30 mouse cellular contexts compared by ENCODE assay signal in the genomic region with DNA sequence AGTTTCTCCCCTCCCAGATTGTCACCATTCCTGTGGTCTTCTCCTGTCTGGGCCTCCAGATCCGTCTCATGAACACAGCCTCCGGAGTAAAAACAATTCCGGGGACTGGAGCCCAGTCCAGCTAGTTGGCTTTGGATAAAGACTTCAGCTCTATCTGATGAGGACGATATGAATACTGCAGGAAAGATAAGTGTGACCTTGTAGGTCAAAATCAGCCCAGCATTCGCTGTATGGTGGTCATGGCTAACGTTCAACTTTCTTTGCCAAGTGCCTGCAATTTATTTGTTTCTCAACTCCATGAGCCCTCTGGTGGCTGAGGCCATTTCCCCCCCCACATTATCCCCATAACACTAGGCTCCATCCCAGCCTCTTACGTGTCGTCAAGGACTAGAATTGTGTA. TPM values are rescaled to one million over a fixed set of nuclear protein-coding genes. Genes with fewer than 3 reads are reported as not detected.
DNase-seq lines count a peak whose midpoint lies in the region; ATAC-seq and TF ChIP-seq lines count a peak whose summit lies in the region.
"Had no signal": no experiment of that assay in that cellular context is flagged by ENCODE, and none has a peak within 500 bp of the region (broad histone marks: within the 10 kb centered on the region; RNA-seq: fewer than 3 reads in every experiment).

No protein-coding gene starts in this region.

- no peak overlapping the region for H3K9ac ChIP-seq in forebrain, postnatal 0 days
- H3K9ac ChIP-seq in forebrain, embryonic 12.5 days: no peak overlapping the region
- H3K9ac ChIP-seq in liver, postnatal 0 days (replicated peaks): no peak overlapping the region
- H3K9ac ChIP-seq in stomach, postnatal 0 days (ENCODE audit: low read length): no peak overlapping the region
- H3K9ac ChIP-seq: embryonic facial prominence, embryonic 13.5 days; forebrain, embryonic 13.5 days; heart, embryonic 12.5 days; hindbrain, embryonic 13.5 days; limb, embryonic 12.5 days; liver, embryonic 12.5 days; midbrain, embryonic 13.5 days; neural tube, embryonic 12.5 days; stomach, embryonic 15.5 days had no signal

- ATAC-seq in forebrain, postnatal 0 days: no peak
- ATAC-seq in forebrain, embryonic 12.5 days (ENCODE audit: low FRiP score): no peak
- no peak for ATAC-seq in liver, postnatal 0 days
- no peak for ATAC-seq in stomach, postnatal 0 days (ENCODE audit: low FRiP score, low TSS enrichment)
- ATAC-seq: forebrain, embryonic 13.5 days; inflammation-experienced regulatory T-cells, adult 6 months; liver, embryonic 12.5 days; midbrain, embryonic 13.5 days; Patski had no signal

- H3K36me3 ChIP-seq in forebrain, postnatal 0 days (ENCODE audit: insufficient read depth): no peaks in the 10 kb centered on the region
- H3K36me3 ChIP-seq in forebrain, embryonic 12.5 days (replicated peaks): no peaks in the 10 kb centered on the region
- no peaks in the 10 kb centered on the region for H3K36me3 ChIP-seq in liver, postnatal 0 days (replicated peaks; ENCODE audit: insufficient read depth, low read length)
- no peaks in the 10 kb centered on the region for H3K36me3 ChIP-seq in stomach, postnatal 0 days (ENCODE audit: control insufficient read depth, insufficient read depth, low read length)
- H3K36me3 ChIP-seq: embryonic facial prominence, embryonic 13.5 days; heart, embryonic 12.5 days; hindbrain, embryonic 13.5 days; limb, embryonic 12.5 days; liver, embryonic 12.5 days; midbrain, embryonic 13.5 days; neural tube, embryonic 12.5 days; stomach, embryonic 15.5 days had no signal

- H3K27me3 ChIP-seq in forebrain, postnatal 0 days (ENCODE audit: insufficient read depth, low read length): no peaks in the 10 kb centered on the region
- no peaks in the 10 kb centered on the region; the same call in 1 of the 2 replicates for H3K27me3 ChIP-seq in forebrain, embryonic 12.5 days
- no peaks in the 10 kb centered on the region for H3K27me3 ChIP-seq in liver, postnatal 0 days (ENCODE audit: insufficient read depth, low read length)
- no peaks in the 10 kb centered on the region for H3K27me3 ChIP-seq in stomach, postnatal 0 days (ENCODE audit: control insufficient read depth, insufficient read depth, low read length)
- H3K27me3 ChIP-seq: forebrain, embryonic 13.5 days; hindbrain, embryonic 13.5 days; midbrain, embryonic 13.5 days; neural tube, embryonic 12.5 days; stomach, embryonic 15.5 days had no signal

- WGBS in forebrain, postnatal 0 days: 81% methylated on average over 8 of the region's 8 CpGs
- 86% methylated on average over 8 of the region's 8 CpGs for WGBS in forebrain, embryonic 12.5 days
- WGBS in liver, postnatal 0 days (ENCODE audit: insufficient replicate concordance): 70% methylated on average over 8 of the region's 8 CpGs
- 76% methylated on average over 8 of the region's 8 CpGs for WGBS in stomach, postnatal 0 days

- no peaks in the 10 kb centered on the region for H3K4me1 ChIP-seq in forebrain, postnatal 0 days (ENCODE audit: insufficient read depth)
- no peaks in the 10 kb centered on the region for H3K4me1 ChIP-seq in forebrain, embryonic 12.5 days
- H3K4me1 ChIP-seq in liver, postnatal 0 days (ENCODE audit: insufficient read depth): no peaks in the 10 kb centered on the region
- H3K4me1 ChIP-seq in stomach, postnatal 0 days (replicated peaks; ENCODE audit: control insufficient read depth, insufficient read depth): no peaks in the 10 kb centered on the region
- H3K4me1 ChIP-seq: embryonic facial prominence, embryonic 13.5 days; forebrain, embryonic 13.5 days; limb, embryonic 12.5 days; liver, embryonic 12.5 days; midbrain, embryonic 13.5 days; neural tube, embryonic 12.5 days; stomach, embryonic 15.5 days had no signal

- no peaks in the 10 kb centered on the region for H3K9me3 ChIP-seq in forebrain, postnatal 0 days (ENCODE audit: low read length)
- no peaks in the 10 kb centered on the region for H3K9me3 ChIP-seq in forebrain, embryonic 12.5 days
- no peaks in the 10 kb centered on the region for H3K9me3 ChIP-seq in liver, postnatal 0 days (ENCODE audit: low read length)
- no peaks in the 10 kb centered on the region for H3K9me3 ChIP-seq in stomach, postnatal 0 days (ENCODE audit: control insufficient read depth, low read length)
- H3K9me3 ChIP-seq: embryonic facial prominence, embryonic 13.5 days; forebrain, embryonic 13.5 days; heart, embryonic 12.5 days; hindbrain, embryonic 13.5 days; limb, embryonic 12.5 days; liver, embryonic 12.5 days; midbrain, embryonic 13.5 days; neural tube, embryonic 12.5 days; stomach, embryonic 15.5 days had no signal

- 0 out of 2 replicates have a peak, but pooled peaks have one; percentile 12 for TF ChIP-seq CTCF in forebrain, postnatal 0 days (IDR thresholded peaks at IDR 0.05; ENCODE audit: low read depth)
- 0 out of 2 replicates have a peak, but pooled peaks have one; percentile 8 for TF ChIP-seq CTCF in liver, postnatal 0 days (IDR thresholded peaks at IDR 0.05; ENCODE audit: low read depth)
- peak; percentile 12; the same call in 1 of the 2 replicates for TF ChIP-seq CTCF in stomach, postnatal 0 days (IDR thresholded peaks at IDR 0.05; ENCODE audit: low read depth)

- no peak overlapping the region for H3K4me3 ChIP-seq in forebrain, postnatal 0 days (ENCODE audit: low read depth, low read length)
- H3K4me3 ChIP-seq in forebrain, embryonic 12.5 days (replicated peaks): no peak overlapping the region
- H3K4me3 ChIP-seq in liver, postnatal 0 days (ENCODE audit: low read depth, low read length): no peak overlapping the region
- H3K4me3 ChIP-seq in stomach, postnatal 0 days (ENCODE audit: low read depth, low read length): no peak overlapping the region
- H3K4me3 ChIP-seq: embryonic facial prominence, embryonic 13.5 days; erythroblast, embryonic 14.5 days; forebrain, embryonic 13.5 days; gastrocnemius, adult 2 months; heart, embryonic 12.5 days; hindbrain, embryonic 13.5 days; limb, embryonic 12.5 days; liver, embryonic 12.5 days; midbrain, embryonic 13.5 days; neural tube, embryonic 12.5 days; stomach, embryonic 15.5 days had no signal

- no peak for DNase-seq in forebrain, postnatal 0 days
- no peak for DNase-seq in liver, postnatal 0 days
- no peak for DNase-seq in liver
- DNase-seq in ovary, postnatal 36 days (ENCODE audit: low spot score): peak; percentile 30
- no peak for DNase-seq in ovary, postnatal 14 days (ENCODE audit: low spot score)
- no peak for DNase-seq in stomach, postnatal 0 days (ENCODE audit: low spot score)
- no peak for DNase-seq in heart, adult 18-20 months
- DNase-seq: cerebellum, adult 18-20 months; cerebellum, postnatal 25 days; embryo, embryonic 11 days; gastrocnemius, adult 2 months; heart, postnatal 10 days; kidney, adult 9 months; kidney, postnatal 25 days; lung, adult 2 months; thymus, adult 18-20 months; thymus, postnatal 36 days had no signal

- no peak overlapping the region for H3K27ac ChIP-seq in forebrain, postnatal 0 days (ENCODE audit: low read depth, low read length)
- H3K27ac ChIP-seq in forebrain, embryonic 12.5 days: no peak overlapping the region
- H3K27ac ChIP-seq in liver, postnatal 0 days (ENCODE audit: low read depth): no peak overlapping the region
- no peak overlapping the region for H3K27ac ChIP-seq in stomach, postnatal 0 days (replicated peaks)
- H3K27ac ChIP-seq: embryonic facial prominence, embryonic 13.5 days; forebrain, embryonic 13.5 days; gastrocnemius, adult 2 months; hindbrain, embryonic 13.5 days; limb, embryonic 12.5 days; liver, embryonic 12.5 days; midbrain, embryonic 13.5 days; neural tube, embryonic 12.5 days; stomach, embryonic 15.5 days had no signal

- TF ChIP-seq EP300 in liver, postnatal 0 days (IDR thresholded peaks at IDR 0.05; ENCODE audit: low read depth): no peak
- TF ChIP-seq EP300 in stomach, postnatal 0 days (optimal IDR thresholded peaks at IDR 0.05): no peak

- no peak overlapping the region for H3K4me2 ChIP-seq in forebrain, postnatal 0 days (ENCODE audit: low read depth)
- H3K4me2 ChIP-seq in forebrain, embryonic 12.5 days: no peak overlapping the region
- H3K4me2 ChIP-seq in liver, postnatal 0 days (ENCODE audit: low read depth, low read length): no peak overlapping the region
- H3K4me2 ChIP-seq in stomach, postnatal 0 days (replicated peaks; ENCODE audit: low read depth): no peak overlapping the region
- H3K4me2 ChIP-seq: embryonic facial prominence, embryonic 13.5 days; forebrain, embryonic 13.5 days; heart, embryonic 12.5 days; hindbrain, embryonic 13.5 days; limb, embryonic 12.5 days; liver, embryonic 12.5 days; midbrain, embryonic 13.5 days; neural tube, embryonic 12.5 days; stomach, embryonic 15.5 days had no signal

RNA-seq across cellular contexts. Expression of a gene that starts 26.0 kb away (rescaled TPM):
- total RNA-seq in forebrain, postnatal 0 days (2014; rRNA removed): 53.8 and 59.1 TPM in 2 replicates
- 9.5 and 16.3 TPM in 2 replicates for polyA plus RNA-seq in forebrain, postnatal 0 days (2015; fragmentation: Nextera tagmentation; extraction: Ambion mirVana)
- polyA plus RNA-seq in forebrain, embryonic 12.5 days (2016; fragmentation: Nextera tagmentation; extraction: Ambion mirVana): 3.5 and 4.2 TPM in 2 replicates
- polyA plus RNA-seq in liver, postnatal 0 days (2015; fragmentation: Nextera tagmentation; extraction: Ambion mirVana): 1.1 and 1.4 TPM in 2 replicates
- 0.22 and 0.41 TPM in 2 replicates for polyA plus RNA-seq in stomach, postnatal 0 days (2015; fragmentation: Nextera tagmentation; extraction: Ambion mirVana)
- 1 to 10 TPM; 2.0 to 2.2 TPM for total RNA-seq in heart, adult 18-20 months (2021)
- polyA plus RNA-seq: erythroblast, embryonic 14.5 days; inflammation-experienced regulatory T-cells, adult 6 months; Patski had no signal

RNA-seq across cellular contexts. Expression of a gene that starts 50.2 kb away (rescaled TPM):
- 161 and 171 TPM in 2 replicates for total RNA-seq in forebrain, postnatal 0 days (2014; rRNA removed)
- polyA plus RNA-seq in forebrain, postnatal 0 days (2015; fragmentation: Nextera tagmentation; extraction: Ambion mirVana): 510 and 620 TPM in 2 replicates
- 339 and 340 TPM in 2 replicates for polyA plus RNA-seq in forebrain, embryonic 12.5 days (2016; fragmentation: Nextera tagmentation; extraction: Ambion mirVana)
- 81.1 and 85.8 TPM in 2 replicates for polyA plus RNA-seq in liver, postnatal 0 days (2015; fragmentation: Nextera tagmentation; extraction: Ambion mirVana)
- 186 and 189 TPM in 2 replicates for polyA plus RNA-seq in stomach, postnatal 0 days (2015; fragmentation: Nextera tagmentation; extraction: Ambion mirVana)
- 10 to 100 TPM; 75.9 to 82.7 TPM for total RNA-seq in heart, adult 18-20 months (2021)
